In genomic region chr16:3929151-3929550, GRCm38 (mm10) we compare ENCODE assay signal across 18 mouse cellular contexts. TPM values are rescaled to one million over a fixed set of nuclear protein-coding genes. Genes with fewer than 3 reads are reported as not detected.
DNase-seq lines count a peak whose midpoint lies in the region; ATAC-seq lines count a peak whose summit lies in the region.
"Had no signal": no experiment of that assay in that cellular context is flagged by ENCODE, and none has a peak within 500 bp of the region (broad histone marks: within the 10 kb centered on the region; RNA-seq: fewer than 3 reads in every experiment).

No protein-coding gene starts in this region.

- no peaks in the 10 kb centered on the region for H3K4me1 ChIP-seq in liver, embryonic 11.5 days (replicated peaks; ENCODE audit: control insufficient read depth, insufficient read depth, low read length)
- H3K4me1 ChIP-seq: forebrain, embryonic 10.5 days; heart, embryonic 15.5 days; limb, embryonic 10.5 days; midbrain, embryonic 10.5 days had no signal

- H3K9ac ChIP-seq in liver, embryonic 11.5 days (ENCODE audit: low read depth, low read length) = no peak overlapping the region
- H3K9ac ChIP-seq: heart, embryonic 15.5 days had no signal

- no peaks in the 10 kb centered on the region for H3K9me3 ChIP-seq in liver, embryonic 11.5 days (ENCODE audit: control insufficient read depth, low read length)
- H3K9me3 ChIP-seq: forebrain, embryonic 10.5 days; heart, embryonic 15.5 days; limb, embryonic 10.5 days; midbrain, embryonic 10.5 days had no signal

- H3K4me2 ChIP-seq in liver, embryonic 11.5 days = no peak overlapping the region
- H3K4me2 ChIP-seq: heart, embryonic 15.5 days had no signal

- H3K27me3 ChIP-seq in liver, embryonic 11.5 days (replicated peaks; ENCODE audit: control insufficient read depth, insufficient read depth, low read length) = no peaks in the 10 kb centered on the region
- H3K27me3 ChIP-seq: heart, embryonic 15.5 days had no signal

- peak; percentile 10 to 14 for DNase-seq in heart, postnatal 10 days
- no peak for DNase-seq in heart, postnatal 14 days
- DNase-seq in ZHBTc4 (ENCODE audit: low read depth, low spot score) = peak; percentile 15
- DNase-seq in liver, embryonic 11.5 days (ENCODE audit: low spot score) = no peak
- peak; percentile 31 to 32 for DNase-seq in monocyte, adult 2 months (ENCODE audit: low read depth in 1 of 2, low spot score in 2 of 2)
- DNase-seq in spleen, postnatal 4 days (ENCODE audit: low spot score in 2 of 2) = no peak
- no peak for DNase-seq in right cerebral cortex, postnatal 25 days
- DNase-seq in ovary, postnatal 10 days (ENCODE audit: low spot score) = no peak
- DNase-seq: adrenal gland, adult 8-10 months; cerebellum, adult 11 months; thymus, postnatal 14 days had no signal

- WGBS in liver, embryonic 11.5 days = 68% methylated on average over 7 of the region's 7 CpGs

- intact Hi-C loops in heart, postnatal 10 days (cut with DNase I) = no loop called here
- intact Hi-C loops in heart, postnatal 14 days (cut with DNase I) = no loop called here

- H3K36me3 ChIP-seq in liver, embryonic 11.5 days (ENCODE audit: control insufficient read depth, insufficient read depth, low read length) = peaks cover 23% of the 10 kb centered on the region

- H3K27ac ChIP-seq in liver, embryonic 11.5 days (ENCODE audit: low read depth, low read length) = no peak overlapping the region
- H3K27ac ChIP-seq: forebrain, embryonic 10.5 days; heart, embryonic 15.5 days; limb, embryonic 10.5 days; midbrain, embryonic 10.5 days had no signal

- peak; percentile 41; the same call in 1 of the 2 replicates for ATAC-seq in liver, embryonic 11.5 days (replicated peaks; ENCODE audit: low FRiP score)
- ATAC-seq: inflammation-experienced regulatory T-cells, adult 6 months had no signal

- no peak overlapping the region for H3K4me3 ChIP-seq in liver, embryonic 11.5 days (ENCODE audit: low read depth, low read length)
- H3K4me3 ChIP-seq: forebrain, embryonic 10.5 days; heart, embryonic 15.5 days; limb, embryonic 10.5 days; midbrain, embryonic 10.5 days had no signal

RNA-seq across cellular contexts. Expression of gene Cluap1, which starts 20.6 kb away (rescaled TPM):
- 10 to 100 TPM in 1 of 2 experiments, 1 to 10 TPM in 1; 9.4 to 11.3 TPM for total RNA-seq in heart, postnatal 10 days (2021)
- 10 to 100 TPM in 1 of 2 experiments, 1 to 10 TPM in 1; 9.6 to 10.3 TPM for total RNA-seq in heart, postnatal 14 days (2021)
- polyA plus RNA-seq in liver, embryonic 11.5 days (2014; fragmentation: Nextera tagmentation; extraction: Ambion mirVana) = 21.8 and 22.9 TPM in 2 replicates

RNA-seq across cellular contexts. Expression of gene 1700037C18Rik, which starts 20.7 kb away (rescaled TPM):
- total RNA-seq in heart, postnatal 10 days (2021) = 1 to 10 TPM; 3.6 to 4.6 TPM
- 1 to 10 TPM; 3.8 to 3.9 TPM for total RNA-seq in heart, postnatal 14 days (2021)
- 4.8 and 5.5 TPM in 2 replicates for polyA plus RNA-seq in liver, embryonic 11.5 days (2014; fragmentation: Nextera tagmentation; extraction: Ambion mirVana)

RNA-seq across cellular contexts. Expression of gene Gm20695, which starts 44.7 kb away (rescaled TPM):
- not detected for total RNA-seq in heart, postnatal 10 days (2021)
- not detected for total RNA-seq in heart, postnatal 14 days (2021)
- 0.88 and 3.2 TPM in 2 replicates for polyA plus RNA-seq in liver, embryonic 11.5 days (2014; fragmentation: Nextera tagmentation; extraction: Ambion mirVana)
- total RNA-seq: layer of hippocampus, adult 18-20 months had no signal
- polyA plus RNA-seq: neural tube, embryonic 11.5 days had no signal

RNA-seq across cellular contexts. Expression of gene Zfp597, which starts 44.8 kb away (rescaled TPM):
- total RNA-seq in heart, postnatal 10 days (2021) = 10 to 100 TPM; 11.3 to 12.7 TPM
- total RNA-seq in heart, postnatal 14 days (2021) = 10 to 100 TPM; 10.9 to 13.5 TPM
- polyA plus RNA-seq in liver, embryonic 11.5 days (2014; fragmentation: Nextera tagmentation; extraction: Ambion mirVana) = 4.2 and 5.9 TPM in 2 replicates

RNA-seq across cellular contexts. Expression of gene Nlrc3, which starts 47.3 kb away (rescaled TPM):
- total RNA-seq in heart, postnatal 10 days (2021) = 1 to 10 TPM; 3.0 to 3.1 TPM
- 1 to 10 TPM; 2.7 to 3.1 TPM for total RNA-seq in heart, postnatal 14 days (2021)
- 0.94 and 1.1 TPM in 2 replicates for polyA plus RNA-seq in liver, embryonic 11.5 days (2014; fragmentation: Nextera tagmentation; extraction: Ambion mirVana)

Comparison
In these comparisons a context has a peak if more than half of its experiments do, and no peak if none do; other contexts are left out.
1. DNase-seq: peak in heart, postnatal 10 days (2 of 2), ZHBTc4 (single experiment) and monocyte, adult 2 months (2 of 2); none in heart, postnatal 14 days (0 of 2), liver, embryonic 11.5 days (single experiment), spleen, postnatal 4 days (0 of 2), right cerebral cortex, postnatal 25 days (single experiment) and ovary, postnatal 10 days (single experiment).